Comparison of ENCODE assay signal across 9 mouse cellular contexts in the genomic region with DNA sequence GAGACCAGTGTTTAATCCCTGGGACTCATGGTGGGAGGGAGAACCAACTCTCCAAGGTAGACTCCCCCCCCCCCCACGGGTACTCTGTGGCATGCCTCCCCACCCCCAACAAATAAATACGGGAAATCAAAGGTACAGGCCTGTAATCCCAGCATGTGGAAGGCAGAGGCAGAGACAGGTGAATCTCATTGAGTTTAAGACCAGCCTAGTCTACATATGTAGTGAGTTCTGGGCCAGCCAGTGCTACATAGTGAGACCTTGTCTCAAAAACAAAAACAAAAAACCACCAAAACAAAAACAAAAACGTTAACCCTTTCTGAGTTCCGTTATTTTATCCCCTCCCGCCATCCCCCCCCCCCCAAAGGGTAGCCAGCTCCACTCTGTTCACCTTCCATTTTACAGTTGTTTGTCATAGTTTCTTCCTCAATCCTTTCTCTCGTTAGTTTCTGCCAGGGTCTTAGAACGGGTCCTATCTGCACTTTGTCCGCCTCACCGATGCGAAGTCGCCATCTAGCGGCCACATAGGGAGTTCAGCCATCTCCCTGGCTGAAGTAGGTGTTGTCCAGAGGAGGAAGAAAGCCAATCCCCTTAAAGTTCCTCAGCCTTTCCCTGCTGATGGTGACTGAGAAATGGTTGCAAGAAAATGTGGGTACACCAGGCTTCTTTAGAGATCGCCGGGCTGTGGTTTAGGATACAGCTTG. TPM values are rescaled to one million over a fixed set of nuclear protein-coding genes. Genes with fewer than 3 reads are reported as not detected.
A peak's percentile ranks its signal among the peaks of the same experiment; 100 is the strongest.
DNase-seq lines count a peak whose midpoint lies in the region; ATAC-seq and TF ChIP-seq lines count a peak whose summit lies in the region.
"Had no signal": no experiment of that assay in that cellular context is flagged by ENCODE, and none has a peak within 500 bp of the region (broad histone marks: within the 10 kb centered on the region; RNA-seq: fewer than 3 reads in every experiment).

No protein-coding gene starts in this region.

- H3K4me3 ChIP-seq in hindbrain, embryonic 13.5 days = no peak overlapping the region
- H3K4me3 ChIP-seq: lung, embryonic 15.5 days had no signal

- no peaks in the 10 kb centered on the region for H3K9me3 ChIP-seq in hindbrain, embryonic 13.5 days
- H3K9me3 ChIP-seq: lung, embryonic 15.5 days had no signal

- no peak for DNase-seq in Patski (ENCODE audit: low read depth, low spot score)
- peak; percentile 92 to 93 for DNase-seq in cerebellum, postnatal 10 days
- peak; percentile 77 to 81 for DNase-seq in frontal cortex, postnatal 36 days (ENCODE audit: low spot score in 2 of 2)
- peak; percentile 66 to 82 for DNase-seq in layer of hippocampus, postnatal 14 days (ENCODE audit: low spot score in 2 of 2)
- peak; percentile 90 for DNase-seq in lung, postnatal 36 days
- peak; percentile 73 for DNase-seq in retina, postnatal 7 days (ENCODE audit: low read depth, low spot score)
- DNase-seq in urinary bladder, postnatal 10 days (ENCODE audit: low spot score) = peak; percentile 51

- peak; percentile 80 for TF ChIP-seq CTCF in Patski (IDR thresholded peaks at IDR 0.05)

- H3K9ac ChIP-seq in hindbrain, embryonic 13.5 days = no peak overlapping the region
- H3K9ac ChIP-seq: lung, embryonic 15.5 days had no signal

- peaks cover 89% of the 10 kb centered on the region for H3K4me1 ChIP-seq in hindbrain, embryonic 13.5 days (replicated peaks)

- no peak overlapping the region for H3K27ac ChIP-seq in hindbrain, embryonic 13.5 days
- H3K27ac ChIP-seq: lung, embryonic 15.5 days had no signal

- peak; percentile 52 for ATAC-seq in Patski
- ATAC-seq in hindbrain, embryonic 13.5 days (ENCODE audit: low FRiP score) = peak; percentile 52; the same call in 1 of the 2 replicates

- 12% methylated on average over 14 of the region's 14 CpGs for WGBS in hindbrain, embryonic 13.5 days

- no peak overlapping the region for H3K4me2 ChIP-seq in hindbrain, embryonic 13.5 days
- H3K4me2 ChIP-seq: lung, embryonic 15.5 days had no signal

- no peaks in the 10 kb centered on the region for H3K27me3 ChIP-seq in Patski
- H3K27me3 ChIP-seq in hindbrain, embryonic 13.5 days = no peaks in the 10 kb centered on the region
- H3K27me3 ChIP-seq: lung, embryonic 15.5 days had no signal

- CTCF ChIA-PET in Patski (lab: Charles Lee) = interaction anchor here (1.2 to 1.5 kb wide), 4 partner anchors 49 to 183 kb away, joined by 3 to 4 read pairs (median 4); no protein-coding TSS in a partner anchor

- in situ Hi-C loops in Patski (cut with MboI; ENCODE audit: low pct_unique_long_range_greater_than_20kb) = no loop called here

- POLR2A ChIA-PET in Patski (lab: Charles Lee) = no interaction called here

- H3K36me3 ChIP-seq in hindbrain, embryonic 13.5 days = no peaks in the 10 kb centered on the region
- H3K36me3 ChIP-seq: lung, embryonic 15.5 days had no signal

RNA-seq across cellular contexts. Expression of gene Igf1r, which starts 9.1 kb away (rescaled TPM):
- 58.8 TPM for polyA plus RNA-seq in Patski (2021)
- polyA plus RNA-seq in hindbrain, embryonic 13.5 days (2015; fragmentation: Nextera tagmentation; extraction: Ambion mirVana) = 24.9 and 26.8 TPM in 2 replicates
- 10 to 100 TPM; 39.0 to 41.0 TPM for total RNA-seq in layer of hippocampus, postnatal 14 days (2021)
